Mouse (Mus musculus): ENCODE results near the gene Aup1. TPM values are rescaled to one million over a fixed set of nuclear protein-coding genes. Genes with fewer than 3 reads are reported as not detected.

Gene Aup1
- polyA plus RNA-seq, 1 experiment from 2014 or later, result 144 TPM

GRCm38 (mm10) chr6:83068706-83069487, 14.6 kb downstream of the Aup1 start:
- DNase-seq, result no peak
- WGBS, result under 1% methylated on average over 81 of the region's 81 CpGs

GRCm38 (mm10) chr6:83069488-83070246, 15.3 kb downstream of the Aup1 start:
- H3K9ac ChIP-seq, result no peak overlapping the region
- ATAC-seq (ENCODE audit: insufficient read depth) (0 out of 2 replicates have a peak, but pooled peaks have one; percentile 3), DNase-seq (no peak)
- no peaks in the 10 kb centered on the region for H3K4me1 ChIP-seq (ENCODE audit: insufficient read depth)
- H3K4me3 ChIP-seq (ENCODE audit: low read depth, low read length), result peak overlapping the region; percentile 27; the same call in 1 of the 2 replicates
- 2% methylated on average over 68 of the region's 69 CpGs for WGBS
- peak overlapping the region; percentile 36 for H3K4me2 ChIP-seq
- H3K36me3 ChIP-seq (ENCODE audit: insufficient read depth), result no peaks in the 10 kb centered on the region
- TF ChIP-seq CTCF (IDR thresholded peaks at IDR 0.05; ENCODE audit: low read depth), result no peak
- no peaks in the 10 kb centered on the region for H3K9me3 ChIP-seq (ENCODE audit: low read depth, low read length)
- peaks cover 95% of the 10 kb centered on the region for H3K27me3 ChIP-seq (ENCODE audit: insufficient read depth, low read length)
- H3K27ac ChIP-seq (ENCODE audit: low read depth), result no peak overlapping the region

More at GRCm38 (mm10) chr6:83068706-83069487, 14.6 kb downstream of the Aup1 start:
- Histone ChIP-seq H3K27ac (ENCODE audit: low read depth) (no peak overlapping the region), H3K4me3 (ENCODE audit: low read depth, low read length) (peak overlapping the region; percentile 27), H3K4me1 (ENCODE audit: insufficient read depth) (no peaks in the 10 kb centered on the region), H3K27me3 (ENCODE audit: insufficient read depth, low read length) (peaks cover 95% of the 10 kb centered on the region), H3K36me3 (ENCODE audit: insufficient read depth) (no peaks in the 10 kb centered on the region), H3K9ac (no peak overlapping the region), H3K9me3 (ENCODE audit: low read depth, low read length) (no peaks in the 10 kb centered on the region), H3K4me2 (peak overlapping the region; percentile 50)
- ATAC-seq (ENCODE audit: insufficient read depth), result no peak
- no peak for TF ChIP-seq CTCF (IDR thresholded peaks at IDR 0.05; ENCODE audit: low read depth)

- no peak for DNase-seq
- Histone ChIP-seq H3K27me3 (ENCODE audit: insufficient read depth, low read length) (peaks cover 95% of the 10 kb centered on the region), H3K9me3 (ENCODE audit: low read depth, low read length) (no peaks in the 10 kb centered on the region), H3K27ac (ENCODE audit: low read depth) (no peak within 1 kb of the TSS), H3K4me1 (ENCODE audit: insufficient read depth) (no peaks in the 10 kb centered on the region), H3K36me3 (ENCODE audit: insufficient read depth) (no peaks in the 10 kb centered on the region), H3K9ac (no peak within 1 kb of the TSS), H3K4me2 (peak within 1 kb of the TSS; percentile 50), H3K4me3 (ENCODE audit: low read depth, low read length) (peak within 1 kb of the TSS; percentile 27; the same call in 1 of the 2 replicates)
- no peak for TF ChIP-seq CTCF (IDR thresholded peaks at IDR 0.05; ENCODE audit: low read depth)
- 0 out of 2 replicates have a peak, but pooled peaks have one; percentile 2 for ATAC-seq (ENCODE audit: insufficient read depth)
- WGBS, result 4% methylated on average over 10 of the region's 10 CpGs
Observed at GRCm38 (mm10) chr6:83070247-83070310, 15.8 kb downstream of the Aup1 start, which contains the start of gene Tlx2. TSS of gene Tlx2 (minus strand) at chr6:83070293.

- no peak overlapping the region for H3K27ac ChIP-seq (ENCODE audit: low read depth)
- peaks cover 94% of the 10 kb centered on the region for H3K27me3 ChIP-seq (ENCODE audit: insufficient read depth, low read length)
- 2% methylated on average over 55 of the region's 58 CpGs for WGBS
- H3K4me3 ChIP-seq (ENCODE audit: low read depth, low read length), result peak overlapping the region; percentile 17; the same call in 1 of the 2 replicates
- peak overlapping the region; percentile 36 for H3K4me2 ChIP-seq
- H3K9ac ChIP-seq, result no peak overlapping the region
- no peaks in the 10 kb centered on the region for H3K4me1 ChIP-seq (ENCODE audit: insufficient read depth)
- no peaks in the 10 kb centered on the region for H3K9me3 ChIP-seq (ENCODE audit: low read depth, low read length)
- DNase-seq, result peak; percentile 31
- no peak for TF ChIP-seq CTCF (IDR thresholded peaks at IDR 0.05; ENCODE audit: low read depth)
- 0 out of 2 replicates have a peak, but pooled peaks have one; percentile 7 for ATAC-seq (ENCODE audit: insufficient read depth)
- H3K36me3 ChIP-seq (ENCODE audit: insufficient read depth), result no peaks in the 10 kb centered on the region
Observed at GRCm38 (mm10) chr6:83070311-83071219, 16.2 kb downstream of the Aup1 start.

- Histone ChIP-seq H3K4me2 (peak overlapping the region; percentile 20; the same call in 1 of the 2 replicates), H3K4me1 (ENCODE audit: insufficient read depth) (no peaks in the 10 kb centered on the region), H3K9me3 (ENCODE audit: low read depth, low read length) (no peaks in the 10 kb centered on the region), H3K4me3 (ENCODE audit: low read depth, low read length) (peak overlapping the region; percentile 15; the same call in 1 of the 2 replicates), H3K36me3 (ENCODE audit: insufficient read depth) (no peaks in the 10 kb centered on the region), H3K27me3 (ENCODE audit: insufficient read depth, low read length) (peaks cover 94% of the 10 kb centered on the region), H3K9ac (no peak overlapping the region), H3K27ac (ENCODE audit: low read depth) (no peak overlapping the region)
- no peak for TF ChIP-seq CTCF (IDR thresholded peaks at IDR 0.05; ENCODE audit: low read depth)
- 1% methylated on average over 24 of the region's 24 CpGs for WGBS
- peak; percentile 47; the same call in 1 of the 2 replicates for ATAC-seq (ENCODE audit: insufficient read depth)
- no peak for DNase-seq
Observed at GRCm38 (mm10) chr6:83071220-83071619, 16.9 kb downstream of the Aup1 start.

- ATAC-seq (ENCODE audit: insufficient read depth) (no peak), DNase-seq (no peak)
- Histone ChIP-seq H3K27ac (ENCODE audit: low read depth) (no peak overlapping the region), H3K9ac (no peak overlapping the region), H3K36me3 (ENCODE audit: insufficient read depth) (peaks cover 2% of the 10 kb centered on the region), H3K27me3 (ENCODE audit: insufficient read depth, low read length) (peaks cover 67% of the 10 kb centered on the region), H3K4me3 (ENCODE audit: low read depth, low read length) (no peak overlapping the region), H3K9me3 (ENCODE audit: low read depth, low read length) (no peaks in the 10 kb centered on the region), H3K4me1 (ENCODE audit: insufficient read depth) (peaks cover 5% of the 10 kb centered on the region; the same call in 1 of the 2 replicates), H3K4me2 (no peak overlapping the region)
- TF ChIP-seq CTCF (IDR thresholded peaks at IDR 0.05; ENCODE audit: low read depth), result 0 out of 2 replicates have a peak, but pooled peaks have one; percentile 8
- 5% methylated on average over 2 of the region's 2 CpGs for WGBS
Observed at GRCm38 (mm10) chr6:83074979-83075378, 20.7 kb downstream of the Aup1 start.

Measured in lung, embryonic 14.5 days (tissue).